Mouse (Mus musculus): ENCODE data around the gene Rpl36a. TPM values are rescaled to one million over a fixed set of nuclear protein-coding genes. Genes with fewer than 3 reads are reported as not detected.

The Rpl36a gene
- polyA plus RNA-seq, 1 experiment: 1,244 TPM

GRCm38 (mm10) chrX:134601380-134602120, 16.1 kb downstream of the Rpl36a start:
- H3K27ac ChIP-seq (ENCODE audit: insufficient read depth, low read length): peak overlapping the region; percentile 80; the same call in 1 of the 2 replicates

DNA sequence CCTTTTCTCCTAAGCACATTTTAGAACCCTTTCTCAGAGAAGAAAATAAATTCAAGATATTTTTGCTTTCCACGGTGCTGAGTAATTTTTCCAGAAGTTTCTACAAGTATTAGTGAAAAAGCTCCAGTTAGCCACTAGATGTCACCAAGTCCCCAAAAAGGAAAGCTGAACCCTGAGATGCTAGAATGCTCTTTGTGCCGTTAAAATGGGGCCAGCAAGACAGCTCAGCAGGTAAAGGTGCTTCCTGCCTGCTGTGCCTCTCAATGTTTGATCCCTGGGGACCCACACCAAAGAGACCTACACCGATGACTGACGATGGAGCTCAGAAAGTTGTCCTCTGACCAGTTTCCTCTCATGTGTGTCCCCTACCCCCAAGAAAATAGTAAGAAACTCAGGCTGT, 24.0 kb downstream of the Rpl36a start:
- H3K9ac ChIP-seq (ENCODE audit: low read depth, poor library complexity, severe bottlenecking): no peak overlapping the region
- TF ChIP-seq EP300 (IDR thresholded peaks at IDR 0.05; ENCODE audit: insufficient read depth, low read depth, low read length) (no peak), POLR2A (IDR thresholded peaks at IDR 0.05; ENCODE audit: insufficient read depth, low read length) (no peak), CTCF (IDR thresholded peaks at IDR 0.05; ENCODE audit: low read depth, low read length) (no peak)
- no peaks in the 10 kb centered on the region for H3K9me3 ChIP-seq (replicated peaks; ENCODE audit: control insufficient read depth, insufficient read depth, low read length, poor library complexity, severe bottlenecking)
- no peak overlapping the region for H3K4me3 ChIP-seq (ENCODE audit: low read depth, low read length)
- H3K27me3 ChIP-seq (ENCODE audit: control insufficient read depth, insufficient read depth, low read length, poor library complexity, severe bottlenecking): no peaks in the 10 kb centered on the region
- no peak overlapping the region for H3K27ac ChIP-seq (ENCODE audit: insufficient read depth, low read length)
- H3K36me3 ChIP-seq (ENCODE audit: control insufficient read depth, insufficient read depth, low read length, poor library complexity, severe bottlenecking): no peaks in the 10 kb centered on the region
- no peaks in the 10 kb centered on the region for H3K4me1 ChIP-seq (ENCODE audit: control insufficient read depth, insufficient read depth, low read length)

More at GRCm38 (mm10) chrX:134601380-134602120, 16.1 kb downstream of the Rpl36a start:
- H3K4me3 ChIP-seq (ENCODE audit: low read depth, low read length): peak overlapping the region; percentile 97
- no peaks in the 10 kb centered on the region for H3K4me1 ChIP-seq (ENCODE audit: control insufficient read depth, insufficient read depth, low read length)
- no peaks in the 10 kb centered on the region for H3K9me3 ChIP-seq (replicated peaks; ENCODE audit: control insufficient read depth, insufficient read depth, low read length, poor library complexity, severe bottlenecking)
- TF ChIP-seq EP300 (IDR thresholded peaks at IDR 0.05; ENCODE audit: insufficient read depth, low read depth, low read length) (no peak), POLR2A (IDR thresholded peaks at IDR 0.05; ENCODE audit: insufficient read depth, low read length) (no peak), CTCF (IDR thresholded peaks at IDR 0.05; ENCODE audit: low read depth, low read length) (no peak)
- no peaks in the 10 kb centered on the region; the same call in 1 of the 2 replicates for H3K36me3 ChIP-seq (ENCODE audit: control insufficient read depth, insufficient read depth, low read length, poor library complexity, severe bottlenecking)
- no peaks in the 10 kb centered on the region for H3K27me3 ChIP-seq (ENCODE audit: control insufficient read depth, insufficient read depth, low read length, poor library complexity, severe bottlenecking)
- H3K9ac ChIP-seq (ENCODE audit: low read depth, poor library complexity, severe bottlenecking): peak overlapping the region; percentile 92

DNA sequence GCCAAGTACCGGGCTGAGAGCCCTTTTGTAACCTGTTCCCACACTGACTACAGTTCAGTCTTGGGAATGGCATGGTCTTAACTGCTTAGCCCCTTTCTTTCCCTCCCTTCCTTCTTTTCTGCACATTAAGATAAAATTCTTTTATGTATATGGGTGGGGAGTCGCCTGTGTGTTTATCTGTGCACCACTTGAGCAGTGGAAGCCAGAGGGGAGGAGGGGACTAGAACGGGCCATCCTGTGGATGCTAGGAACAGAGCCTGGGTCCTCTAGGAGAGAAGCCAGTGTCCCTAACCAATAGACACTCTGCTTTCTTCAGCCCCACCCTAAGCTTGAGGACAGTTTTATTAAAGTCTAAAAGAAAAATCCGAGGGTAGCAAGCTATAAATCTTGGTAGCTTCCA, 25.5 kb downstream of the Rpl36a start:
- Histone ChIP-seq H3K27ac (ENCODE audit: insufficient read depth, low read length) (no peak overlapping the region), H3K9me3 (replicated peaks; ENCODE audit: control insufficient read depth, insufficient read depth, low read length, poor library complexity, severe bottlenecking) (no peaks in the 10 kb centered on the region), H3K4me3 (ENCODE audit: low read depth, low read length) (no peak overlapping the region), H3K27me3 (ENCODE audit: control insufficient read depth, insufficient read depth, low read length, poor library complexity, severe bottlenecking) (no peaks in the 10 kb centered on the region), H3K36me3 (ENCODE audit: control insufficient read depth, insufficient read depth, low read length, poor library complexity, severe bottlenecking) (no peaks in the 10 kb centered on the region), H3K9ac (ENCODE audit: low read depth, poor library complexity, severe bottlenecking) (no peak overlapping the region), H3K4me1 (ENCODE audit: control insufficient read depth, insufficient read depth, low read length) (no peaks in the 10 kb centered on the region)
- no peak for TF ChIP-seq CTCF (IDR thresholded peaks at IDR 0.05; ENCODE audit: low read depth, low read length)

- Histone ChIP-seq H3K4me1 (ENCODE audit: control insufficient read depth, insufficient read depth, low read length) (no peaks in the 10 kb centered on the region), H3K4me3 (ENCODE audit: low read depth, low read length) (peak overlapping the region; percentile 27), H3K27ac (ENCODE audit: insufficient read depth, low read length) (peak overlapping the region; percentile 63), H3K9ac (ENCODE audit: low read depth, poor library complexity, severe bottlenecking) (peak overlapping the region; percentile 49; the same call in 1 of the 2 replicates), H3K9me3 (replicated peaks; ENCODE audit: control insufficient read depth, insufficient read depth, low read length, poor library complexity, severe bottlenecking) (no peaks in the 10 kb centered on the region), H3K27me3 (ENCODE audit: control insufficient read depth, insufficient read depth, low read length, poor library complexity, severe bottlenecking) (no peaks in the 10 kb centered on the region), H3K36me3 (ENCODE audit: control insufficient read depth, insufficient read depth, low read length, poor library complexity, severe bottlenecking) (no peaks in the 10 kb centered on the region)
- TF ChIP-seq EP300 (IDR thresholded peaks at IDR 0.05; ENCODE audit: insufficient read depth, low read depth, low read length): no peak
- no peak for TF ChIP-seq POLR2A (IDR thresholded peaks at IDR 0.05; ENCODE audit: insufficient read depth, low read length)
- no peak for TF ChIP-seq CTCF (IDR thresholded peaks at IDR 0.05; ENCODE audit: low read depth, low read length)
Measured at GRCm38 (mm10) chrX:134612285-134612959, 27.0 kb downstream of the Rpl36a start.

- H3K9ac ChIP-seq (ENCODE audit: low read depth, poor library complexity, severe bottlenecking): no peak overlapping the region
- TF ChIP-seq CTCF (IDR thresholded peaks at IDR 0.05; ENCODE audit: low read depth, low read length): peak; percentile 1
- TF ChIP-seq POLR2A (IDR thresholded peaks at IDR 0.05; ENCODE audit: insufficient read depth, low read length): no peak
- H3K4me1 ChIP-seq (ENCODE audit: control insufficient read depth, insufficient read depth, low read length): no peaks in the 10 kb centered on the region
- H3K36me3 ChIP-seq (ENCODE audit: control insufficient read depth, insufficient read depth, low read length, poor library complexity, severe bottlenecking): no peaks in the 10 kb centered on the region
- no peaks in the 10 kb centered on the region for H3K9me3 ChIP-seq (replicated peaks; ENCODE audit: control insufficient read depth, insufficient read depth, low read length, poor library complexity, severe bottlenecking)
- no peak overlapping the region for H3K27ac ChIP-seq (ENCODE audit: insufficient read depth, low read length)
- H3K27me3 ChIP-seq (ENCODE audit: control insufficient read depth, insufficient read depth, low read length, poor library complexity, severe bottlenecking): no peaks in the 10 kb centered on the region
- no peak overlapping the region for H3K4me3 ChIP-seq (ENCODE audit: low read depth, low read length)
Measured at GRCm38 (mm10) chrX:134614306-134614705, 28.9 kb downstream of the Rpl36a start.

GRCm38 (mm10) chrX:134619695-134620094, 34.2 kb downstream of the Rpl36a start:
- Histone ChIP-seq H3K4me3 (ENCODE audit: low read depth, low read length) (no peak overlapping the region), H3K9ac (ENCODE audit: low read depth, poor library complexity, severe bottlenecking) (no peak overlapping the region), H3K27ac (ENCODE audit: insufficient read depth, low read length) (no peak overlapping the region), H3K4me1 (ENCODE audit: control insufficient read depth, insufficient read depth, low read length) (no peaks in the 10 kb centered on the region), H3K27me3 (ENCODE audit: control insufficient read depth, insufficient read depth, low read length, poor library complexity, severe bottlenecking) (no peaks in the 10 kb centered on the region), H3K36me3 (ENCODE audit: control insufficient read depth, insufficient read depth, low read length, poor library complexity, severe bottlenecking) (no peaks in the 10 kb centered on the region), H3K9me3 (replicated peaks; ENCODE audit: control insufficient read depth, insufficient read depth, low read length, poor library complexity, severe bottlenecking) (no peaks in the 10 kb centered on the region)
- TF ChIP-seq CTCF (IDR thresholded peaks at IDR 0.05; ENCODE audit: low read depth, low read length) (no peak), POLR2A (IDR thresholded peaks at IDR 0.05; ENCODE audit: insufficient read depth, low read length) (no peak), EP300 (IDR thresholded peaks at IDR 0.05; ENCODE audit: insufficient read depth, low read depth, low read length) (0 out of 2 replicates have a peak, but pooled peaks have one; percentile 31)
